Mouse (Mus musculus) neural tube, embryonic 11.5 days (tissue): ENCODE data around the gene Phkb. TPM values are rescaled to one million over a fixed set of nuclear protein-coding genes. Genes with fewer than 3 reads are reported as not detected.

Experiments
- ATAC-seq: fragments of 200-750 bp; cut with Nextera tagmentation; 2 replicates; pipeline ENCODE4 v1.8.0; 2017; ENCODE audit warnings: moderate number of reproducible peaks, mild to moderate bottlenecking, moderate TSS enrichment, moderate library complexity; ENCODE audit not compliant: insufficient read depth, low FRiP score, low TSS enrichment
- DNase-seq: peaks from one replicate; pipeline ENCODE4 v3.0.0-alpha.2; 2015; ENCODE audit warnings: low spot score
- H3K27ac ChIP-seq: fragments of 300-500 bp; sonication (generic); 2 replicates; pipeline ENCODE4 v1.5.1; 2014; ENCODE audit warnings: low read depth, mild to moderate bottlenecking, low read length
- H3K27me3 ChIP-seq: fragments of 300-500 bp; sonication (generic); 2 replicates; pipeline ENCODE4 v1.6.1; 2014; ENCODE audit warnings: mild to moderate bottlenecking, low read length, mixed read lengths; ENCODE audit not compliant: control insufficient read depth, insufficient read depth
- H3K36me3 ChIP-seq: fragments of 300-500 bp; sonication (generic); 2 replicates; pipeline ENCODE4 v1.6.1; 2014; ENCODE audit warnings: mild to moderate bottlenecking, low read length, moderate library complexity, mixed read lengths; ENCODE audit not compliant: control insufficient read depth, insufficient read depth
- H3K4me1 ChIP-seq: fragments of 300-500 bp; sonication (generic); 2 replicates; pipeline ENCODE4 v1.6.1; 2014; ENCODE audit warnings: low read length, mixed read lengths; ENCODE audit not compliant: control insufficient read depth, insufficient read depth
- H3K4me2 ChIP-seq: fragments of 300-500 bp; sonication (generic); 2 replicates; pipeline ENCODE4 v1.6.1; 2014; ENCODE audit warnings: low read depth, mild to moderate bottlenecking, moderate library complexity
- H3K4me3 ChIP-seq: fragments of 300-500 bp; sonication (generic); 2 replicates; pipeline ENCODE4 v1.5.1; 2014; ENCODE audit warnings: low read depth, low read length
- H3K9ac ChIP-seq: fragments of 300-500 bp; sonication (generic); 2 replicates; pipeline ENCODE4 v1.6.1; 2014; ENCODE audit warnings: mild to moderate bottlenecking, low read length
- H3K9me3 ChIP-seq: fragments of 300-500 bp; sonication (generic); 2 replicates; pipeline ENCODE4 v1.6.1; 2016; ENCODE audit warnings: low read length; ENCODE audit not compliant: control insufficient read depth
- WGBS: fragments of 180-500 bp; shearing (Covaris S2); extraction: QIAGEN DNeasy Blood & Tissue Kit; methylation state at CpG from one replicate; pipeline ENCODE4 v1.1.7; 2014; 5-methylcytosine and 5-hydroxymethylcytosine counted together
- polyA plus RNA-seq: library from polyadenylated mRNA; unstranded; fragments of >200 nt; fragmentation: Nextera tagmentation; extraction: Ambion mirVana; gene quantifications from 2 replicates; pipeline ENCODE4 v1.2.1, GENCODE M21; 2014

The Phkb gene
- polyA plus RNA-seq, 1 experiment from 2014 or later: 45.1 TPM

DNA sequence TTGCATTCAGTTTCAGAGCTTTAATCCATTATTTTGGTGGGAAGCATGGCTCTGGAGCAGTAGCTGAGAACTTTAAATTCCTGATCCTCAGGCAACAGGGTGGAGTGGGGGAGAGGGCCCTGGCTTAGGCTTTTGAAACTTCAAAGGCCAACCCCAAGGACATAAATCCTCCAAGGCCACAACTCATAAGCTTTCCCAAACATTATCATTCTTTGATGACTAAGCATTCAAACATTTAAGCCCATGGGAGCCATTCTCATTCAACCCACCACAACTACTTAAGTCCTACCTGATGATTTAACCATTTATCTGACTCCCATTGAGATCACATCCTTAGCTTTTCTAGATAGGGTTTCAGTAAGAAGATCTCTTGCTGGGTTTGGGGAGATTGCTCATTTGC lies 84.2 kb downstream of the Phkb start:
- H3K4me3 ChIP-seq: no peak overlapping the region
- H3K4me2 ChIP-seq: no peak overlapping the region
- H3K9me3 ChIP-seq: no peaks in the 10 kb centered on the region
- H3K9ac ChIP-seq: no peak overlapping the region
- no peaks in the 10 kb centered on the region for H3K27me3 ChIP-seq
- H3K27ac ChIP-seq: no peak overlapping the region
- ATAC-seq: no peak
- DNase-seq: no peak
- no peaks in the 10 kb centered on the region for H3K36me3 ChIP-seq
- no peaks in the 10 kb centered on the region for H3K4me1 ChIP-seq

DNA sequence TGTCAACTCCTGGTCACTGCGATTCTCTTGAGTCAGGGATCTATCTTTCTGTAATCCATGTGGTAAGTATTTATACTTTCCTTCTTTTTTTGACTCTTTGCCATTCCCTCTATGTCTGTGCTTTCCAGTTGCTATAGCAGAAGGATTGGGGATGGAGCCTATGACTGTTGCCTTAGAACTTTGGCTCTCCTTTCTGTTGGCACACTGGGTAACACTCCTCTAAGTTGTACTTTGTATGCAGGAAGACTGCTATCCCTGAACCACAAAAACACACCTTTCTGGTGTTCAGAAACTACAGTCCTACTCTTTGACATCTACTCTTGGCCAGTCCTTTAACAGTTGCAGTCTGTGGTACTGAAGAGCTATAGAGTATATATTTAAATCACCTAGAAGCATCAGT lies 84.8 kb downstream of the Phkb start:
- Histone ChIP-seq H3K9me3 (no peaks in the 10 kb centered on the region), H3K4me1 (no peaks in the 10 kb centered on the region), H3K36me3 (no peaks in the 10 kb centered on the region), H3K9ac (no peak overlapping the region), H3K27ac (no peak overlapping the region), H3K4me3 (no peak overlapping the region), H3K4me2 (no peak overlapping the region), H3K27me3 (no peaks in the 10 kb centered on the region)
- WGBS: 92% methylated on average over 1 of the region's 1 CpGs
- no peak for ATAC-seq
- no peak for DNase-seq

DNA sequence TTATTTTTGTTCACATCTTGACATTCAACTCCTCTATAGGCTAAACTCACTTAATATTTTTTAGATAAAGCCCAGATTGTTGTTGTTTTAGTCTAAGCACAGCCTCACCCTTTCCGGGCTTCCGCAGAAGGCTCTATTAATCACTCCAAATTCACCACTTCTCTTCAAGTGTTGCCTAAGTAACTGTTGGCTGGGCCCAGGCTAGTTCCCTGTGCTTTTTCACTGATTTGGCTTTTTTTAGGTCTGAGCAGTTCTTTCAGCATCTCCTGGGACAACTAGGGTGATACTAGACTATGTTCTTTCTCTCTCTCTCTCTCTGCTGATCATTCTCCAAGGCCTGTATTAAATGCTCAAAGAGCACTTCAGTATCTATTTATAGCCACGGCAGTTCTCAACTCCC lies 85.3 kb downstream of the Phkb start:
- Histone ChIP-seq H3K4me1 (no peaks in the 10 kb centered on the region), H3K4me3 (no peak overlapping the region), H3K27me3 (no peaks in the 10 kb centered on the region), H3K9ac (no peak overlapping the region), H3K4me2 (no peak overlapping the region), H3K36me3 (no peaks in the 10 kb centered on the region), H3K9me3 (no peaks in the 10 kb centered on the region), H3K27ac (no peak overlapping the region)
- ATAC-seq (no peak), DNase-seq (no peak)
- 79% methylated on average over 3 of the region's 3 CpGs for WGBS

DNA sequence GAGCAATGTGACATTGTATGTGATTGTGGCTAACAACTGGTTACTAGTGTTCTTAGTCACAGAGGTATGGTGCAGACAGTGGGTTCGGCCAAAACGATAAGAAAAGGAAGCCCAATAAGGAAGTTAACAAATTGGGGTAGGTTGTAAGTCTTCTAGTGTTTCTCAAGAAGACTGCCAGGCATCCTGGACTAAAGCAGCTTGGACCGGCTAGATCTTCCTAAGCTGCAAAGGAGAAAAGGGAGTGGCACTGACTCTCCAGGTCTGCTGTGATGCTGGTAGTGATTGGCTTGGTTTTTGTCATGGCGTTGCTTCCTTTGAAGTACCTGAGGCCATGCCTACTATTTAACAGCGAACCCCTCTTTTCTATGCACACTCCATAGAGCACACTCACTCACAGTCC lies 95.4 kb downstream of the Phkb start:
- Histone ChIP-seq H3K27me3 (no peaks in the 10 kb centered on the region), H3K4me3 (no peak overlapping the region), H3K27ac (no peak overlapping the region), H3K4me1 (no peaks in the 10 kb centered on the region), H3K36me3 (no peaks in the 10 kb centered on the region), H3K9me3 (no peaks in the 10 kb centered on the region), H3K4me2 (no peak overlapping the region), H3K9ac (no peak overlapping the region)
- 94% methylated on average over 5 of the region's 5 CpGs for WGBS
- ATAC-seq (no peak), DNase-seq (no peak)

GRCm38 (mm10) chr8:85937343-85937742 lies 96.6 kb downstream of the Phkb start:
- Histone ChIP-seq H3K4me3 (no peak overlapping the region), H3K4me1 (no peaks in the 10 kb centered on the region), H3K27me3 (no peaks in the 10 kb centered on the region), H3K36me3 (no peaks in the 10 kb centered on the region), H3K4me2 (no peak overlapping the region), H3K9ac (no peak overlapping the region), H3K27ac (no peak overlapping the region), H3K9me3 (no peaks in the 10 kb centered on the region)
- WGBS: 70% methylated on average over 7 of the region's 7 CpGs
- no peak for ATAC-seq
- no peak for DNase-seq

GRCm38 (mm10) chr8:85944820-85945219 lies 104.1 kb downstream of the Phkb start:
- WGBS: 95% methylated on average over 5 of the region's 5 CpGs
- Histone ChIP-seq H3K9me3 (no peaks in the 10 kb centered on the region), H3K27me3 (no peaks in the 10 kb centered on the region), H3K36me3 (no peaks in the 10 kb centered on the region), H3K27ac (no peak overlapping the region), H3K4me1 (no peaks in the 10 kb centered on the region), H3K4me3 (no peak overlapping the region), H3K4me2 (no peak overlapping the region), H3K9ac (no peak overlapping the region)
- no peak for ATAC-seq
- DNase-seq: no peak

DNA sequence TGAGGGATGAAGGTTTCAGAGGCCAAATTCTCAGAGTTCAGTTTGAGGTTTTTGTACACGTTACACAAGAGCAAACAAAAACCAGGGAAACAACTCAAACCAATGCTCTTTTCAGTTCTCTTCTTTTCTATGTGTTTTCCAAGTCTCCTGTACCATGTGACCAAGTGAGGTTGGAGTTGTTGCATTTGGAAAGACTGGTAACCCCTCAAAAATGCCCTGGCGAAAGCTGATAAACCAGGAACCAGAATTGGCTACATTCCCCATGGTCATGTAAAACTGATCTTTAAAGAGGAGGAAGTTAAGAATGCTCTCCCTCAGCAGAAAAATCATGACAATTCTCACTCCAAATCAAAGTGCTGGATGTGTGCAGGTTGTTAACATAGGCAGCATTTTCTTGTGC lies 117.6 kb downstream of the Phkb start:
- no peaks in the 10 kb centered on the region for H3K9me3 ChIP-seq
- ATAC-seq (no peak), DNase-seq (no peak)
- no peak overlapping the region for H3K9ac ChIP-seq
- 96% methylated on average over 2 of the region's 2 CpGs for WGBS
- H3K27me3 ChIP-seq: no peaks in the 10 kb centered on the region
- no peak overlapping the region for H3K27ac ChIP-seq
- no peaks in the 10 kb centered on the region for H3K36me3 ChIP-seq
- no peaks in the 10 kb centered on the region for H3K4me1 ChIP-seq
- H3K4me3 ChIP-seq: no peak overlapping the region
- no peak overlapping the region for H3K4me2 ChIP-seq

GRCm38 (mm10) chr8:85959880-85960279 lies 119.1 kb downstream of the Phkb start:
- no peaks in the 10 kb centered on the region for H3K4me1 ChIP-seq
- no peak overlapping the region for H3K4me2 ChIP-seq
- H3K9me3 ChIP-seq: no peaks in the 10 kb centered on the region
- DNase-seq (no peak), ATAC-seq (no peak)
- 93% methylated on average over 4 of the region's 4 CpGs for WGBS
- no peaks in the 10 kb centered on the region for H3K36me3 ChIP-seq
- H3K27ac ChIP-seq: no peak overlapping the region
- no peak overlapping the region for H3K9ac ChIP-seq
- no peak overlapping the region for H3K4me3 ChIP-seq
- no peaks in the 10 kb centered on the region for H3K27me3 ChIP-seq

DNA sequence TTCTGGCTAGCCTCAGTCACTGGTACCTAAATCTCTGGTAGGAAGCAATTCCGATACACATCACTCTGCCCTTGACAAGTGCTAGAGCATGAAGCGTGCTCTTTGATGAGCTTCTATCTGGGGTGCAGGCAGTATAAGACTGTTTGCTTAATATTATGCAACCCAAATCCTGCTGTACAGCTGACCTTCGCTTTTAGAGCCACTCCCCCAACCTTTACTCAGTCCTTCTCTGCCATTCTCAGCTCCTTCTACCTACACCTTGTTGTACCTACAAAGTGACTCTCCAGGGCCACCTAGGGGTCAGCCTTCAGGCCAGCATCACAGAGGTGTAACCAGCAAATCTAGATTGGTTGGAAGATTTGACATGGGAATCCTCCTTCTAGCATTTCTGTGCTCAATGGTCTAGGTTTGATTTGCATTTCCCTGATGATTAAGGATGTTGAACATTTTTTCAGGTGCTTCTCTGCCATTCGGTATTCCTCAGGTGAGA lies 136.9 kb downstream of the Phkb start:
- H3K9ac ChIP-seq: no peak overlapping the region
- H3K4me1 ChIP-seq: no peaks in the 10 kb centered on the region
- no peak overlapping the region for H3K4me2 ChIP-seq
- H3K27ac ChIP-seq: no peak overlapping the region
- 95% methylated on average over 4 of the region's 4 CpGs for WGBS
- no peaks in the 10 kb centered on the region for H3K27me3 ChIP-seq
- no peaks in the 10 kb centered on the region for H3K9me3 ChIP-seq
- DNase-seq (no peak), ATAC-seq (no peak)
- no peak overlapping the region for H3K4me3 ChIP-seq
- H3K36me3 ChIP-seq: no peaks in the 10 kb centered on the region
